Mouse (Mus musculus) bone marrow, adult 2 months (tissue): Measurements from ENCODE around the gene Ddah2.

ENCODE experiments used
- CTCF ChIP-seq: fragments of 200-500 bp; IDR thresholded peaks from 2 replicates; pipeline ENCODE4 v1.5.1; 2011; ENCODE audit warnings: low read length, control low read depth; ENCODE audit not compliant: control insufficient read depth, insufficient read depth
- POLR2A ChIP-seq: fragments of 200-500 bp; IDR thresholded peaks from 2 replicates; pipeline ENCODE4 v1.6.1; 2011; ENCODE audit warnings: low read depth, mild to moderate bottlenecking, control low read depth, low read length, borderline replicate concordance; ENCODE audit not compliant: control insufficient read depth

DNA sequence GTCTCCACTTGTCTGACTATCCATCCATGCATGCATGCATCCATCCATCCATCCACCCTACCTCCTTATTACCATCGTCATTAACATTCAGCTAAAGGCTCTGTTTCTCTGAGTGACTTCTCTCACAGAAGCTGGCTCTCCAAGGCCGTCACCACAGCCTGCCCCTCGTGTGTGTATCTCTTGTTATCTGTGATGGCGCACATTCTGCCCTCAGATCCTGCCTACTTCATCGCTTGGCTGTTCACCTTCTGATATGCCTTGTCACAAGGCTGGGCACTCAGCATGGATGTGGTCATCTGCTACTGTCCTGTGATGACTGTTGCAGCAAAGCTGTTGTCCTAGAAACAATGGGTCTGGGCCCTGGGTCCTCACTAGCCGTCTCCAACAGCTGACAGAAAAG, 45.9 kb downstream of the Ddah2 start:
- no peak for TF ChIP-seq CTCF
- no peak for TF ChIP-seq POLR2A
